Mouse (Mus musculus) midbrain, postnatal 0 days (tissue): Measurements from ENCODE around the gene Hectd4. TPM values are rescaled to one million over a fixed set of nuclear protein-coding genes. Genes with fewer than 3 reads are reported as not detected.

ENCODE experiments used
- ATAC-seq: fragments of 200-750 bp; cut with Nextera tagmentation; 2 replicates; pipeline ENCODE4 v1.8.0; 2017; ENCODE audit warnings: moderate number of reproducible peaks, mild to moderate bottlenecking, moderate TSS enrichment, moderate library complexity; ENCODE audit not compliant: low FRiP score
- DNase-seq: peaks from one replicate; pipeline ENCODE4 v3.0.0-alpha.2; 2015; ENCODE audit warnings: low spot score
- H3K27ac ChIP-seq: fragments of 300-500 bp; sonication (generic); 2 replicates; pipeline ENCODE4 v1.5.1; 2014; ENCODE audit warnings: low read depth, mild to moderate bottlenecking, low read length, mixed read lengths
- H3K27me3 ChIP-seq: fragments of 300-500 bp; sonication (generic); 2 replicates; pipeline ENCODE4 v1.6.1; 2014; ENCODE audit warnings: low read length, control low read depth, mixed read lengths; ENCODE audit not compliant: insufficient read depth
- H3K36me3 ChIP-seq: fragments of 300-500 bp; sonication (generic); 2 replicates; pipeline ENCODE4 v1.6.1; 2014; ENCODE audit warnings: low read length, control low read depth, mixed read lengths; ENCODE audit not compliant: insufficient read depth
- H3K4me1 ChIP-seq: fragments of 300-500 bp; sonication (generic); 2 replicates; pipeline ENCODE4 v1.6.1; 2014; ENCODE audit warnings: mild to moderate bottlenecking, control low read depth, antibody characterized with exemption, low read length, mixed read lengths; ENCODE audit not compliant: insufficient read depth
- H3K4me2 ChIP-seq: fragments of 300-500 bp; sonication (generic); 2 replicates; pipeline ENCODE4 v1.6.1; 2014; ENCODE audit warnings: low read depth, mild to moderate bottlenecking, low read length, mixed read lengths; ENCODE audit not compliant: poor library complexity, severe bottlenecking
- H3K4me3 ChIP-seq: fragments of 300-500 bp; sonication (generic); 2 replicates; pipeline ENCODE4 v1.5.1; 2014; ENCODE audit warnings: low read depth, mild to moderate bottlenecking, low read length, moderate library complexity
- H3K9ac ChIP-seq: fragments of 300-500 bp; sonication (generic); replicated peaks from 2 replicates; pipeline ENCODE4 v1.6.1; 2014; ENCODE audit warnings: mild to moderate bottlenecking, low read length, moderate library complexity, mixed read lengths; ENCODE audit not compliant: poor library complexity, severe bottlenecking
- H3K9me3 ChIP-seq: fragments of 300-500 bp; sonication (generic); 2 replicates; pipeline ENCODE4 v1.6.1; 2016; ENCODE audit warnings: low read length, control low read depth
- CTCF ChIP-seq: IDR thresholded peaks from 2 replicates; pipeline ENCODE4 v1.5.1; 2016; ENCODE audit warnings: antibody characterized with exemption, mild to moderate bottlenecking
- WGBS: fragments of 180-500 bp; shearing (Covaris S2); extraction: QIAGEN DNeasy Blood & Tissue Kit; methylation state at CpG from one replicate; pipeline ENCODE4 v1.1.7; 2014; 5-methylcytosine and 5-hydroxymethylcytosine counted together
- polyA plus RNA-seq: library from polyadenylated mRNA; unstranded; fragments of >200 nt; fragmentation: Nextera tagmentation; extraction: Ambion mirVana; gene quantifications from 2 replicates; pipeline ENCODE4 v1.2.1, GENCODE M21; 2015
- total RNA-seq: library from RNA; depleted of rRNA; stranded (reverse); fragments of >200 nt; gene quantifications from 2 replicates; pipeline ENCODE4 v1.2.3, GENCODE M21; 2014

The Hectd4 gene
- total and polyA plus RNA-seq, 2 experiments from 2014 or later, result 17.9 to 141 TPM

GRCm38 (mm10) chr5:121339507-121340230 is 119.7 kb downstream of the Hectd4 start:
- WGBS, result 89% methylated on average over 7 of the region's 7 CpGs
- H3K27ac ChIP-seq, result no peak overlapping the region
- H3K9me3 ChIP-seq, result no peaks in the 10 kb centered on the region
- ATAC-seq (no peak), DNase-seq (no peak)
- no peak overlapping the region for H3K4me3 ChIP-seq
- no peaks in the 10 kb centered on the region for H3K4me1 ChIP-seq
- H3K9ac ChIP-seq, result no peak overlapping the region
- H3K36me3 ChIP-seq, result peaks cover 86% of the 10 kb centered on the region
- TF ChIP-seq CTCF, result no peak
- H3K27me3 ChIP-seq, result no peaks in the 10 kb centered on the region
- no peak overlapping the region for H3K4me2 ChIP-seq

GRCm38 (mm10) chr5:121340965-121341473 is 121.0 kb downstream of the Hectd4 start:
- DNase-seq, result no peak
- Histone ChIP-seq H3K36me3 (peaks cover 87% of the 10 kb centered on the region), H3K4me3 (no peak overlapping the region), H3K4me1 (no peaks in the 10 kb centered on the region), H3K27me3 (no peaks in the 10 kb centered on the region), H3K9ac (no peak overlapping the region), H3K9me3 (no peaks in the 10 kb centered on the region), H3K27ac (no peak overlapping the region), H3K4me2 (no peak overlapping the region)
- no peak for TF ChIP-seq CTCF
- no peak for ATAC-seq
- WGBS, result 60% methylated on average over 7 of the region's 7 CpGs

GRCm38 (mm10) chr5:121342490-121342889 is 122.5 kb downstream of the Hectd4 start:
- 93% methylated on average over 11 of the region's 11 CpGs for WGBS
- Histone ChIP-seq H3K4me3 (no peak overlapping the region), H3K4me1 (no peaks in the 10 kb centered on the region), H3K9me3 (no peaks in the 10 kb centered on the region), H3K27me3 (no peaks in the 10 kb centered on the region), H3K36me3 (peaks cover 83% of the 10 kb centered on the region), H3K4me2 (no peak overlapping the region), H3K27ac (no peak overlapping the region), H3K9ac (no peak overlapping the region)
- ATAC-seq (no peak), DNase-seq (no peak)
- no peak for TF ChIP-seq CTCF

GRCm38 (mm10) chr5:121343997-121344396 is 124.0 kb downstream of the Hectd4 start:
- no peak for DNase-seq
- Histone ChIP-seq H3K36me3 (peaks cover 88% of the 10 kb centered on the region), H3K4me2 (no peak overlapping the region), H3K4me3 (no peak overlapping the region), H3K9me3 (no peaks in the 10 kb centered on the region), H3K27me3 (no peaks in the 10 kb centered on the region), H3K4me1 (no peaks in the 10 kb centered on the region), H3K27ac (no peak overlapping the region), H3K9ac (no peak overlapping the region)
- WGBS, result 95% methylated on average over 8 of the region's 8 CpGs
- no peak for ATAC-seq
- TF ChIP-seq CTCF, result no peak

- DNase-seq, result no peak
- H3K4me3 ChIP-seq, result no peak overlapping the region
- 77% methylated on average over 9 of the region's 9 CpGs for WGBS
Observed at GRCm38 (mm10) chr5:121359229-121359628, 139.2 kb downstream of the Hectd4 start.

GRCm38 (mm10) chr5:121361696-121362095 is 141.7 kb downstream of the Hectd4 start:
- Histone ChIP-seq H3K9ac (no peak overlapping the region), H3K4me3 (no peak overlapping the region), H3K4me2 (no peak overlapping the region), H3K27me3 (no peaks in the 10 kb centered on the region), H3K4me1 (no peaks in the 10 kb centered on the region), H3K36me3 (peaks cover 96% of the 10 kb centered on the region), H3K27ac (no peak overlapping the region), H3K9me3 (no peaks in the 10 kb centered on the region)
- no peak for ATAC-seq
- WGBS, result 88% methylated on average over 5 of the region's 5 CpGs
- no peak for DNase-seq
- no peak for TF ChIP-seq CTCF

More at GRCm38 (mm10) chr5:121359229-121359628, 139.2 kb downstream of the Hectd4 start:
- TF ChIP-seq CTCF, result no peak
- ATAC-seq, result no peak
- Histone ChIP-seq H3K27ac (no peak overlapping the region), H3K27me3 (no peaks in the 10 kb centered on the region), H3K9me3 (no peaks in the 10 kb centered on the region), H3K9ac (no peak overlapping the region), H3K36me3 (peaks cover 95% of the 10 kb centered on the region), H3K4me1 (no peaks in the 10 kb centered on the region), H3K4me2 (no peak overlapping the region)
